Mouse (Mus musculus) retina, postnatal 1 day (tissue): ENCODE measurements at regions not wholly inside any gene's neighbourhood (a gene's known extent, or its start where the extent isn't known, plus 50 kb on each side); places are given as distances from the start of the nearest gene placed in this dataset.

ENCODE experiments used
- DNase-seq: peaks from one replicate; pipeline ENCODE4 v3.0.0-alpha.2; 2012

- no peak for DNase-seq
Observed at GRCm38 (mm10) chr8:118028061-118028850, 226.5 kb upstream of the Mphosph6 start.

- DNase-seq: no peak
Observed at GRCm38 (mm10) chr8:118023451-118023850, 221.7 kb upstream of the Mphosph6 start.

- DNase-seq: peak; percentile 24
Observed at GRCm38 (mm10) chr8:118021978-118022377, 220.2 kb upstream of the Mphosph6 start.

- DNase-seq: peak; percentile 45
Observed at GRCm38 (mm10) chr8:118017261-118017660, 215.5 kb upstream of the Mphosph6 start.

GRCm38 (mm10) chr8:118005186-118005585, 203.4 kb upstream of the Mphosph6 start:
- DNase-seq: peak; percentile 56

GRCm38 (mm10) chr8:118004391-118004851, 202.7 kb upstream of the Mphosph6 start:
- peak; percentile 98 for DNase-seq

- no peak for DNase-seq
Observed at GRCm38 (mm10) chr8:118001138-118001537, 199.4 kb upstream of the Mphosph6 start.

GRCm38 (mm10) chr8:117991826-117992225, 190.1 kb upstream of the Mphosph6 start:
- no peak for DNase-seq

- DNase-seq: no peak
Observed at GRCm38 (mm10) chr8:117988781-117989180, 187.0 kb upstream of the Mphosph6 start.

GRCm38 (mm10) chr8:117968306-117968705, 166.6 kb upstream of the Mphosph6 start:
- no peak for DNase-seq

GRCm38 (mm10) chr8:117966556-117966955, 164.8 kb upstream of the Mphosph6 start:
- no peak for DNase-seq

- peak; percentile 21 for DNase-seq
Observed at GRCm38 (mm10) chr8:117963426-117963825, 161.7 kb upstream of the Mphosph6 start.

GRCm38 (mm10) chr8:117962666-117963065, 160.9 kb upstream of the Mphosph6 start:
- no peak for DNase-seq

GRCm38 (mm10) chr8:117959501-117959900, 157.8 kb upstream of the Mphosph6 start:
- no peak for DNase-seq

GRCm38 (mm10) chr8:117958914-117959313, 157.2 kb upstream of the Mphosph6 start:
- no peak for DNase-seq

GRCm38 (mm10) chr8:117951656-117952055, 149.9 kb upstream of the Mphosph6 start:
- DNase-seq: peak; percentile 23

GRCm38 (mm10) chr8:117946540-117946939, 144.8 kb upstream of the Mphosph6 start:
- DNase-seq: no peak

GRCm38 (mm10) chr8:117934566-117935094, 132.9 kb upstream of the Mphosph6 start:
- DNase-seq: no peak

GRCm38 (mm10) chr8:117930687-117931086, 128.9 kb upstream of the Mphosph6 start:
- peak; percentile 88 for DNase-seq

- peak; percentile 70 for DNase-seq
Observed at GRCm38 (mm10) chr8:117929606-117930005, 127.9 kb upstream of the Mphosph6 start.

GRCm38 (mm10) chr8:117923296-117923695, 121.6 kb upstream of the Mphosph6 start:
- DNase-seq: no peak

GRCm38 (mm10) chr8:117903052-117903451, 101.3 kb upstream of the Mphosph6 start:
- no peak for DNase-seq

- no peak for DNase-seq
Observed at GRCm38 (mm10) chr8:117899892-117900291, 98.1 kb upstream of the Mphosph6 start.

- peak; percentile 62 for DNase-seq
Observed at GRCm38 (mm10) chr8:117898015-117898414, 96.3 kb upstream of the Mphosph6 start.
